Mouse (Mus musculus) layer of hippocampus, postnatal 10 days (tissue): Measurements from ENCODE around the gene Gpatch1. TPM values are rescaled to one million over a fixed set of nuclear protein-coding genes. Genes with fewer than 3 reads are reported as not detected.
A peak's percentile ranks its signal among the peaks of the same experiment; 100 is the strongest.

Experiments used
- DNase-seq, 2 experiments: peaks; one replicate each; pipeline ENCODE4 v3.0.0; 2021; ENCODE audit warnings: low spot score in 2 of 2
- long read RNA-seq: library from polyadenylated mRNA; stranded (forward); transcript quantifications from one replicate; pipeline ENCODE4 v2.0.0, GENCODE M21; 2023
- total RNA-seq, 2 experiments: library from RNA; stranded (reverse); gene quantifications; 2 replicates each; pipeline ENCODE4 v1.2.3; 2021

The Gpatch1 gene
- 10 to 100 TPM; 24.7 to 28.2 TPM for total RNA-seq
- long read RNA-seq, transcript Gpatch1-201 (20 exons, 3,065 nt) = major isoform, 12 of 21 reads
- long read RNA-seq, partial matches to known transcripts = 3 of 21 reads
- long read RNA-seq, other reads (novel, unspliced or antisense) = 6 of 21 reads

- DNase-seq = peak; percentile 97 to 98
Measured at GRCm38 (mm10) chr7:35317729-35318609, at the start of gene Gpatch1. Gene Gpatch1, minus strand, starts transcription at chr7:35318440.

DNA sequence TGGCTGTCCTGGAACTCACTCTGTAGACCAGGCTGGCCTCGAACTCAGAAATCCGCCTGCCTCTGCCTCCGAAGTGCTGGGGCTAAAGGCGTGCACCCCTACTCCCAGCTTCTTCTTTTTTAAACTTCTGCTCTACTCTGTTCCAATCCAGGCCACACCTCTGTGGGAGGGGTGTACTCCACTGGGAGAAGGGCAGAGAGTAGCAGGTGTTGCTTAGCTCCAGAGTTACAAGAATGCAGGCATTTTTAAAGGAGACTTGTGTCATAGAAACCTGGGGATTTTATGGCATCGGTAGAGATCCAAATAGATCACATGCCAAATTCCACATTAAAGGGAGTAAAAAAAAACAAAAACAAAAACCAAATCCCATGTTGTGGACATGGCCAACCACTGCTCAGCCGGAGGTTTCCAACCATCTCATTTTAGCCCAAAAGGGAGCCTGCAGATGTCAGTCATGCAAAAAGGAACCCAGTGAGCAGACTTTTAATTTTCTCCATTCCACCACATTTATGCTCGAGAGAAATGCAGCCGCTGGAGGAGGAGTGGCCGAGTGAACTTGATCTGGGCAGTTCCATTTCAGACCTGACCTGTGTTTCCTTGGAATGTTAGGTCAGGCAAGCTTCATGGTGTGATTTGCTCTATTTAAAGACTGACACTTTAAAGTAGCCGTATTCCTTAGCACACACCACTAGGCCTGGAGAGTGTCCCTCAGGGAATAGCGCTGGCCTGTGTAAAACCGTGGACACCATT lies 47.1 kb upstream of the Gpatch1 start:
- no peak for DNase-seq

- DNase-seq = no peak
Measured at GRCm38 (mm10) chr7:35362868-35363267, 44.6 kb upstream of the Gpatch1 start.

GRCm38 (mm10) chr7:35362253-35362652 lies 44.0 kb upstream of the Gpatch1 start:
- DNase-seq = no peak

DNA sequence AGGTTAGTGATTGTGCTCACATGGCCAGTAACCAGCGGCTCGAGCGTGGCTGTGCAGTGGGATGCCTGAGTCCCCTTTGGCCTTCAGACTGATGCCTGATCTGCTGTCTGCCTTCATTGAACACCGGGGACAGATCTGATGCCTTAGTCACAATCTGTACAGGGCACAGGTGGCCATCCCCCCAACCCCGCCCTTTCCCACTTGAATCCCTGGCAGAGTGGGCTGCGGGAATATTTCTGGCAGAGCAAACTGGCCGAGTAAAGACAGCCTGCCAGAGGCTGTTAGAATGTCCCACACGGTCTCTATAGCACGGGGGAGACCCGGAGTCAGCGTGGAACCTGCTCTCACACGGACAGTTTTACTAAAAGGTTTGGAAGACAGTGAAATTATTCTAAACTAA lies 39.4 kb upstream of the Gpatch1 start:
- no peak for DNase-seq

DNA sequence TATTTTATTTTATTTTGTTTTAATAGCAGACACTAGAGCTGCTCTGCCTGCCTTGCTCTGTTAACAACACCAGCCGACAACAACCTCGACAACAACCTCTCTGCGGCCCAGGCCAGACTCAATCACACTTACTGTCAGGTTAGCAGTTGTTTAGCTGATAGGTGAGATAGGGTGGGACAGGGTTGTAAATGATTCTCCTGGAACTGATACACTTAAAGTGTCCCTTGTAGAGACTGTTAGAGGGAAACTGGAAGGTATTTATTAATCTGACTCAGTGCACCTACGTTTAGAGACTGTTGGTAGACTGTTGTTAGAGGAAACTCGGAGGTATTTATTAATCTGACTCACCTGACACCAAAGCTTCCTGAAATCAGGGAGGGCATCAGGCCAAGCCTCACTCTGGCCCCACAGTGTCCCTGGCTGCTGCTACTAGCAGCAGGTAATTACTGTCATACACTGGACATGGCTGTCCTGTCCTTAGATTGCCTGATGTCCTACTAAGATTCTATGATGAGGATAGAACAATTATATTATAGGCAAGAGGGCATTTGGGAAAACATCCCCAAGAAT lies 37.1 kb upstream of the Gpatch1 start:
- DNase-seq = no peak

DNA sequence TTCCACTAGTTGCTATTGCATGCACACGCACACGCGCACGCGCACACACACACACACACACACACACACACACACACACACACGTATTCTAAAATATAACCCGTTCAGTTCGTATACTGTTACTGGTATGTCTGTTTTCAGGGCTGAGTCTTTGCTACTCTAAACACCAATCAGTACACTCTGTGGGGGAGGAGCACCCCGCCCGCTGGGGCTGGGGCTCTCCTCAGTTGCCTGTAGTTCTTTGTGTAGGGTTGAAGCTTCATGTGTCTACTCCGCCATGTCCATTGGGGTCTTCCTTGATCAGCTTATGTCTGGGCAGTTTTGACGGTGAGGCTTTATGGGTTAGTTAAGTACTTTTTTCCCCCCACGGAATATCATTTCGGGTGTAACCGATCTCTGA lies 35.1 kb upstream of the Gpatch1 start:
- DNase-seq = no peak

DNA sequence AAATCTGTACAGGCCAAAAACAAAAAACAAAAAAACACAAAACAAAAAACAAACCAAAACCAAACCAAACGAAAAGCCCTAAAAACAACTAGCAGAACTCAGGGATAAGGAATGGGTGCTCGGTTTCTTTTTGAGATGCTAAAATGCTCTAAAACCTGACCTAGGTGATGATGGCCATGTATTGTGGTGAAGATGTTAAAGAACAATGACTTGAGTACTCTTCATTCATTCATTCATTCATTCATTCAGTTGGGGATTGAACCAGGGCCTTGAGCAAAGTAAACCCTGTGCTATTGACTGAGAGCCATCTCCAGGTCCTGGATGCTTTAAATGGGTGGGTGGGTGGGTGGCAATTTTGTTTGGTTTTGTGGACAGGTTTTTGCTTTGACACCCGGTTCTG lies 32.9 kb upstream of the Gpatch1 start:
- DNase-seq = no peak

DNA sequence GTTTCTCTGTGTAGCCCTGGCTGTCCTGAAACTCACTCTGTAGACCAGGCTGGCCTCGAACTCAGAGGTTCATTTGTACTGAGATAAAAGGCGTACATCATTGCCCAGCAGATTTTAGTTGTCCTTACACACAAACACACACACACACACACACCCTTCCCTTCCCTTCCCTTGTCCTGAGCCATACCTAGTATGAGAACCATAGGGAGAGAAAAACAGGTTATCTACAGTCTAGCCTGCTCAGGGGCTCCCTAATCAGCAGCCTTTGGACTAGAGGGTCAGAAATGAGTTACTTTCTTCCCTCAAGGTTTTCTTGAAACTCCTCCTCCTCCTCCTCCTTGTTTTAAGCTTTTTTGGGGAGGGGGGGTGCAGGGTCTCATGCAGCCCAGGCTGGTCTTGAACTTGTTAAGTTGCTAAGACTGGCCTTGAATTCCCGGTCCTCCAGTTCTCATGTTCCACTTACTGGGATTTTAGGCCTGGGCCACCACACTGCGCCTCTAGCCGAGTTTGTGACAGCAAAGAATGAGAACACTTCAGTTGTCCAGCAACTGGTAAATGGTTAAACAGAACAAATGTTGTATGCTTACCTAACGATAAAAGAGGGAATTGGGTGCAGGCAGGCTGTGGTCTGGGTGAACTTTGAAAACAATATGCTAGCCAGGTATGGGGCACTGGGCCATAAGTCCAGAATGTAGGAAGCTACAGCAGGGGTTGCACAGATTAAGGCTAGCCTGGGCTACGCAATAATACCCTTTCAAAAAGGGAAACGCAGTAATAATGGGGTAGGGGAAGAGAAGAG lies 31.8 kb upstream of the Gpatch1 start:
- DNase-seq = no peak

- DNase-seq = no peak
Measured at GRCm38 (mm10) chr7:35349022-35349421, 30.8 kb upstream of the Gpatch1 start.

GRCm38 (mm10) chr7:35347918-35348700 lies 29.9 kb upstream of the Gpatch1 start:
- DNase-seq = no peak

DNA sequence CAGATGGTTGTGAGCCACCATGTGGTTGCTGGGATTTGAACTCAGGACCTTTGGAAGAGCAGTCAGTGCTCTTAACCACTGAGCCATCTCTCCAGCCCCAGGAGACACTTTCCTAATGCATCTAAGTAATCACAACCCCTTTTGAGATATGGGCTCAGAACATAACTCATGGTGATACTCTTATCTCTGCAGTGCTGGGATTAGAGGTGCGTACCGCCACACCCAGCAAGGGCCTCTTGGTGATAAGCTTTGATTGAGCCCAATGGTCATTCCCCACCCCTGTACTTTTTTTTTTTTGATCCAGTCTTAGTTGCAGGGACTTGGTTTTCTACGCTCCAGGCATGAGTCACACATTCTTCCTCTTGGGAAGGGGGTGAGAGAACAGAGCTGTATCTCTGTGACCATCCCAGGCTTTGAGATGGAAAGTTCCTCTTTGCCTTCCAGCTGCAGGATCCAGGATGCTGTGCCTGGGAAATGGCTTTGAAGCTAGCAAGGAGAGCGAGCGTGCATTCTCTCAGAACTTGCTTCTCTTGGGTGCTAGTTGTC lies 26.6 kb upstream of the Gpatch1 start:
- no peak for DNase-seq

GRCm38 (mm10) chr7:35342498-35342897 lies 24.3 kb upstream of the Gpatch1 start:
- no peak for DNase-seq

DNA sequence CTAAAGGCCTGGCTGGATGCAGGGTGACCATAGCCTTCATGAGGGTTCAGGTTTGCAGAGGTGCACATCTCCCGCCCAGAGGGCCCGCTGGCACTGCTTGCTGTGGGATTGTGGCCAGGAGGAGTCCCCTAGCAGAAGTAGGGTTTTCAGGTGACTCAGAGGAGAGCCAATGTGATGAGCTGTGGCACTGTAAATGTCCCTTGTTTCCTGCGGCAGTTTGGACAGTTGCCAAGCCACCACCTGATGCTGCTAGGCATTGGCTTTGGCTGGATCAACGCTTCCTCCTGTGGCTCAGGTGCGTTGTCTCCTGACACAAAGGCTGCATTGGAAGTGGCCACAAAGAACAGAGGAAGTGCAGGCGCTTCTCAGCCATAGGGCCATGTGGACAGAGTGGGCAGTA lies 23.0 kb upstream of the Gpatch1 start:
- DNase-seq = no peak

DNA sequence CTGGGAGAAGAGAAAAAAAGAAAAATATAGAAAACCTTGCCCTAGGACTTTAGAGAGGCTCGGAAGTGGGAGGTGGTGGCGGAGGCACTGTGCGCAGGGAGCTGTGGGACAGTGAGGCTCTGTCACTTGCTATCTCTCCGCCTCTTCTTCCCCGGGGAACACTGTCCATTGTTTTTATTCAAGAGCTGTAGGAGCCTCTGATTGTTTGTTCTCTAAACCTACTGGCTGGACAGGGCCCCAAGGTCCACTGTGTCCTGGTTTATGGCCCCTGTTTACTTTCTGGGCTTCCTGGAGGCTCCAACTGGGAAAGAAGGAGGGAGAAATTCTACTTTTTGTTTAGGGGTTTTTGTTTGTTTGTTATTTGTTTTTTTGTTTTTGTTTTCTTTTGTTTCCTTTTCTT lies 22.0 kb upstream of the Gpatch1 start:
- no peak for DNase-seq

GRCm38 (mm10) chr7:35334527-35335452 lies 16.6 kb upstream of the Gpatch1 start:
- DNase-seq = peak; percentile 28 to 38

- peak; percentile 99 for DNase-seq
Measured at GRCm38 (mm10) chr7:35333692-35334526, 15.7 kb upstream of the Gpatch1 start, which contains the start of gene Rhpn2. Gene Rhpn2, plus strand, starts transcription at chr7:35334170.

- peak in 1 of 2 experiments; percentile 56 for DNase-seq
Measured at GRCm38 (mm10) chr7:35333231-35333651, 15.0 kb upstream of the Gpatch1 start.
